Mouse (Mus musculus) limb, embryonic 14.5 days (tissue): Measurements from ENCODE around the gene Gm9918. TPM values are rescaled to one million over a fixed set of nuclear protein-coding genes. Genes with fewer than 3 reads are reported as not detected.
"Not testable (repeated sequence)": the region's sequence is repeated elsewhere in the genome, so short reads cannot be mapped to it uniquely, and the experiment has no call there.

Experiments
- ATAC-seq: fragments of 200-750 bp; cut with Nextera tagmentation; 2 replicates; pipeline ENCODE4 v1.8.0; 2017; ENCODE audit warnings: low read depth, moderate number of reproducible peaks, moderate TSS enrichment; ENCODE audit not compliant: low FRiP score
- DNase-seq: peaks from one replicate; pipeline ENCODE4 v3.0.0-alpha.2; 2015; ENCODE audit warnings: low spot score
- H3K27ac ChIP-seq: fragments of 300-500 bp; sonication (generic); replicated peaks from 2 replicates; pipeline ENCODE4 v1.5.1; 2014; ENCODE audit warnings: low read depth, mild to moderate bottlenecking, low read length, moderate library complexity, mixed read lengths
- H3K27me3 ChIP-seq: fragments of 300-500 bp; sonication (generic); 2 replicates; pipeline ENCODE4 v1.6.1; 2014; ENCODE audit warnings: low read length, mixed read lengths; ENCODE audit not compliant: control insufficient read depth, insufficient read depth
- H3K36me3 ChIP-seq: fragments of 300-500 bp; sonication (generic); 2 replicates; pipeline ENCODE4 v1.6.1; 2014; ENCODE audit warnings: mild to moderate bottlenecking, low read length, moderate library complexity, mixed read lengths; ENCODE audit not compliant: control insufficient read depth, insufficient read depth
- H3K4me1 ChIP-seq: fragments of 300-500 bp; sonication (generic); 2 replicates; pipeline ENCODE4 v1.6.1; 2014; ENCODE audit warnings: antibody characterized with exemption, low read length, mixed read lengths; ENCODE audit not compliant: control insufficient read depth, insufficient read depth
- H3K4me2 ChIP-seq: fragments of 300-500 bp; sonication (generic); replicated peaks from 2 replicates; pipeline ENCODE4 v1.6.1; 2014; ENCODE audit warnings: low read depth, mild to moderate bottlenecking, low read length, moderate library complexity; ENCODE audit not compliant: severe bottlenecking
- H3K4me3 ChIP-seq: fragments of 300-500 bp; sonication (generic); replicated peaks from 2 replicates; pipeline ENCODE4 v1.5.1; 2014; ENCODE audit warnings: low read length
- H3K9ac ChIP-seq: fragments of 300-500 bp; sonication (generic); 2 replicates; pipeline ENCODE4 v1.6.1; 2014; ENCODE audit warnings: mild to moderate bottlenecking, low read depth, low read length, moderate library complexity; ENCODE audit not compliant: severe bottlenecking
- H3K9me3 ChIP-seq: fragments of 300-500 bp; sonication (generic); 2 replicates; pipeline ENCODE4 v1.6.1; 2016; ENCODE audit warnings: low read length; ENCODE audit not compliant: control insufficient read depth
- POLR2A ChIP-seq: fragments of 200-500 bp; IDR thresholded peaks from 2 replicates; pipeline ENCODE4 v1.8.0; 2012; ENCODE audit warnings: inconsistent platforms, mild to moderate bottlenecking, moderate library complexity, borderline replicate concordance; ENCODE audit not compliant: insufficient read depth, insufficient read length; ENCODE audit errors: extremely low read depth
- WGBS: fragments of 180-500 bp; shearing (Covaris S2); extraction: QIAGEN DNeasy Blood & Tissue Kit; methylation state at CpG from one replicate; pipeline ENCODE4 v1.1.7; 2014; 5-methylcytosine and 5-hydroxymethylcytosine counted together
- polyA plus RNA-seq, 2 experiments: library from polyadenylated mRNA; depleted of rRNA in 1 of 2; stranded (reverse) in 1 of 2; unstranded in 1 of 2; fragments of >200 nt; fragmentation: Nextera tagmentation in 1 of 2; extraction: Ambion mirVana in 1 of 2; gene quantifications; 2 replicates each; pipeline versions ENCODE4 v1.2.1 to v1.2.3; 2012 to 2014

The Gm9918 gene
- polyA plus RNA-seq (2012; rRNA removed): 3.1 and 3.8 TPM in 2 replicates
- 0.93 and 1.0 TPM in 2 replicates for polyA plus RNA-seq (2014; fragmentation: Nextera tagmentation; extraction: Ambion mirVana)

- peak; percentile 15; the same call in 1 of the 2 replicates for ATAC-seq
- Histone ChIP-seq H3K36me3 (no peaks in the 10 kb centered on the region), H3K4me2 (peak within 1 kb of the TSS; percentile 65), H3K4me3 (peak within 1 kb of the TSS; percentile 32), H3K9me3 (no peaks in the 10 kb centered on the region), H3K27ac (no peak within 1 kb of the TSS), H3K9ac (peak within 1 kb of the TSS; percentile 52), H3K4me1 (peaks cover 12% of the 10 kb centered on the region; the same call in 1 of the 2 replicates), H3K27me3 (no peaks in the 10 kb centered on the region)
- 10% methylated on average over 19 of the region's 21 CpGs for WGBS
- no peak for TF ChIP-seq POLR2A
- DNase-seq: no peak
Measured at GRCm38 (mm10) chr15:102270274-102270960, at the start of gene Gm9918. Gm9918 (plus strand) TSS chr15:102270563.

- 0 out of 2 replicates have a peak, but pooled peaks cover 6% of the 10 kb centered on the region for H3K27me3 ChIP-seq
- no peaks in the 10 kb centered on the region for H3K36me3 ChIP-seq
- no peaks in the 10 kb centered on the region for H3K9me3 ChIP-seq
- no peak for TF ChIP-seq POLR2A
- 55% methylated on average over 10 of the region's 10 CpGs for WGBS
- ATAC-seq: no peak
- peaks cover 9% of the 10 kb centered on the region; the same call in 1 of the 2 replicates for H3K4me1 ChIP-seq
- no peak overlapping the region for H3K4me2 ChIP-seq
- no peak overlapping the region for H3K27ac ChIP-seq
- no peak for DNase-seq
- no peak overlapping the region for H3K4me3 ChIP-seq
- no peak overlapping the region for H3K9ac ChIP-seq
Measured at GRCm38 (mm10) chr15:102222386-102222785, 48.0 kb upstream of the Gm9918 start.

DNA sequence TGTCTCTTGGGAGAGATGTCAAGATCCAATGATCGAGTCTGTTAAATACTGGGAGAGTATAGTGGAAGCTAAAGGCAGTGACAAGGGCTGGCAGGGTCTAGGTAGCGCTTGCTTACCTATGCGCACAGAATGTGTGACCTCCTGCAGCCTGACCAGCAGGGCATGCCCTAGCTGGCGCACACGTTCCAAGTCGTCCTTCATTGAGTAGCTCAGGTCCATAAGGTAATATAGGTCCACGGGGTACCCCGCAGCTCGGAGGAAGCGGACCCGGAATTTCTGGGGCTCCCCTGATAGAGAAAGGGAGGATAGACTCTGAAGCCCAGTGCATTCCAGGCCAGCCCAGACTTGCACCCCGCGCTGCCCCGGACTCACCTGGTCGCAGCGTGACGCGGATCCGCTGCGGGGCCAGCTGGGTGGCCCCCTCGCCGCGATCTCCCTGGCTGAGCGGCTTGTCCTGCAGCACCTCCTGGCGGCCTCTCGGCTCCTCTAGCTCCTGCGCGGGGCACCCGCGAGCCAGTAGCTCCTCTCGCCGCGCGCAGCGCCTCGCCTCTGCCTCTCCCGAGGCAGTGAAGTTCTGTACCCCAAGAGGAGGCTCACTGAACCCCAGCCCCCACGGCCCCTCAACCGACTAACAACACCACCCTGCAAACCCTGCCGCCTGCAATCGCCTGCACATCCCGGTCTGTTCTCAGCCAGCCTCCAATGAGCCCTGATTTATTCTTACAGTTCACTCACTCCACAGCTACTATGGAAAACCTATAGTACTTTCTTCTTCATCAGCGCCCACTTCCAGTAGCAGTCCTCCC lies 46.0 kb upstream of the Gm9918 start:
- no peak for TF ChIP-seq POLR2A
- Histone ChIP-seq H3K4me2 (peak overlapping the region; percentile 70), H3K9me3 (no peaks in the 10 kb centered on the region), H3K36me3 (no peaks in the 10 kb centered on the region), H3K4me3 (peak overlapping the region; percentile 37), H3K27me3 (0 out of 2 replicates have a peak, but pooled peaks cover 6% of the 10 kb centered on the region), H3K27ac (no peak overlapping the region), H3K4me1 (peaks cover 9% of the 10 kb centered on the region; the same call in 1 of the 2 replicates), H3K9ac (peak overlapping the region; percentile 56)
- 3% methylated on average over 42 of the region's 43 CpGs for WGBS
- ATAC-seq (peak; percentile 87), DNase-seq (peak; percentile 83)

DNA sequence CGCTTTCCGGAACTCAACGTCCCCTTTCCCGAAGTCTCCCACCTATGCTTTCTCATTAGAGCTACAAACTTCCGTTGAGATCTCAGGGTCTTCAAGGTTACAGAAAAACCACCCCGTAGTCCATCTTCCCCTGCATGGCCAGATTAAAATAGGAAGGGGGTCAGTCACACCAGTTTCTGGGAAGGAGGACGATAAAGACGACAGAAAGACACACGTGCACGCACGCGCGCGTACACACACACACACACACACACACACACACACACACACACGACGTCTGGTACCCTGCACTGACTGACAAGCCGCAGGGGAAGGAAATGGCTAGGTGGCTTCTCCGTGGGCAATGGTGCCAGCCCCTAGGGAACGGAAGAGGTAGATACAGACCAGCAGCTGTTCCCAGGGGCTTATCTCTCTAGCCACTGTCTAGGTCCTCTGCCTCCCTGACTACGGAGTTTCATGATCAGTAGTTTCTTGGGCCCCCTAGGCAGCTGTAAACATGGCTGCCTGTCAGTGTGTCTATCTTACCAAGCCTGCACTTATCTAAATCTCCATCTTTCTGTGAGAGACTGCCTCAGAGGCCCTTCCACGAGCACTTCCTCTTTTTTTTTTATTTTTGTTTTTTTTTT lies 45.3 kb upstream of the Gm9918 start:
- Histone ChIP-seq H3K27ac (no peak overlapping the region), H3K9me3 (no peaks in the 10 kb centered on the region), H3K4me2 (peak overlapping the region; percentile 70), H3K9ac (peak overlapping the region; percentile 56), H3K4me1 (peaks cover 9% of the 10 kb centered on the region; the same call in 1 of the 2 replicates), H3K36me3 (no peaks in the 10 kb centered on the region), H3K27me3 (0 out of 2 replicates have a peak, but pooled peaks cover 6% of the 10 kb centered on the region), H3K4me3 (peak overlapping the region; percentile 37)
- 22% methylated on average over 21 of the region's 21 CpGs for WGBS
- no peak for TF ChIP-seq POLR2A
- ATAC-seq: no peak
- DNase-seq: no peak

GRCm38 (mm10) chr15:102225619-102226018 lies 44.7 kb upstream of the Gm9918 start:
- H3K27me3 ChIP-seq, H3K9me3 ChIP-seq, H3K4me1 ChIP-seq, H3K36me3 ChIP-seq, H3K27ac ChIP-seq, ATAC-seq, DNase-seq, H3K9ac ChIP-seq, H3K4me2 ChIP-seq, H3K4me3 ChIP-seq: not testable (repeated sequence)
- WGBS: 74% methylated on average over 6 of the region's 6 CpGs
